In the genomic region with DNA sequence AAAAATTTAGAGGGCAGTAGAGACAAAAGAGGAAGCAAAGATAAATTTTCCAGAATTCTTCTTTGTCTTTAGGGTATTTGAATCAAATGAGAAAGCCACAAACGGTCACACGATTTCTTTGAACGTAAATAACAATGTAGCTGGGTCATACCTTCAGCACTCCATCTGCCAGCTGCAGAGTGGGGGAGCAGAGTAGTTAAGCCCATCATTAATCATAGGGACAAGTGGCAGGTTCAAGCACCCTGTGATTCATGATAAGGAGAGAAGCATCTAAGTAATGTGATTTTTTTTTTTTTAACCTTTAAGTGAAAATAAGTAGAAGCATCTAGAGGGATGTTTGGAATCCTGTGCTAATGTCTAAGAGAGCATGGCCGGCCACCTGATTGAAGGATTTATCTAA, we compare ENCODE assay signal across 26 mouse cellular contexts.
"Had no signal": no experiment of that assay in that cellular context is flagged by ENCODE, and none has a peak within 500 bp of the region (broad histone marks: within the 10 kb centered on the region; RNA-seq: fewer than 3 reads in every experiment).

No protein-coding gene starts in this region.

- H3K27me3 ChIP-seq: limb, embryonic 12.5 days; limb, embryonic 15.5 days; midbrain, embryonic 13.5 days; neural tube, embryonic 12.5 days; neural tube, embryonic 15.5 days had no signal

- ATAC-seq: liver, postnatal 0 days; lung, postnatal 0 days; midbrain, embryonic 13.5 days; midbrain, embryonic 16.5 days had no signal

- H3K9me3 ChIP-seq: limb, embryonic 12.5 days; limb, embryonic 15.5 days; midbrain, embryonic 10.5 days; midbrain, embryonic 13.5 days; neural tube, embryonic 12.5 days; neural tube, embryonic 15.5 days had no signal

- H3K9ac ChIP-seq: limb, embryonic 12.5 days; limb, embryonic 15.5 days; liver, embryonic 14.5 days; liver, postnatal 0 days; lung, embryonic 14.5 days; midbrain, embryonic 13.5 days; neural tube, embryonic 12.5 days; neural tube, embryonic 15.5 days had no signal

- H3K4me3 ChIP-seq: left cerebral cortex, adult 2 months; limb, embryonic 12.5 days; limb, embryonic 15.5 days; midbrain, embryonic 10.5 days; midbrain, embryonic 13.5 days; myocyte; neural tube, embryonic 12.5 days; neural tube, embryonic 15.5 days had no signal

- DNase-seq: kidney, postnatal 10 days; kidney, postnatal 36 days; layer of hippocampus, postnatal 36 days; left cerebral cortex, postnatal 4 days; liver, postnatal 0 days; lung, embryonic 14.5 days; right cerebral cortex, adult 18-20 months; right cerebral cortex, postnatal 14 days; right cerebral cortex, postnatal 4 days; thymus, adult 2 months; thymus, postnatal 14 days; thymus, postnatal 4 days had no signal

- H3K4me2 ChIP-seq: limb, embryonic 12.5 days; limb, embryonic 15.5 days; liver, embryonic 11.5 days; lung, embryonic 14.5 days; midbrain, embryonic 13.5 days; neural tube, embryonic 12.5 days; neural tube, embryonic 15.5 days had no signal

- H3K27ac ChIP-seq: left cerebral cortex, adult 2 months; limb, embryonic 12.5 days; limb, embryonic 15.5 days; liver, embryonic 14.5 days; macrophage; midbrain, embryonic 10.5 days; midbrain, embryonic 13.5 days; neural tube, embryonic 12.5 days; neural tube, embryonic 15.5 days; stomach, postnatal 0 days had no signal

- H3K4me1 ChIP-seq: limb, embryonic 12.5 days; limb, embryonic 15.5 days; midbrain, embryonic 10.5 days; midbrain, embryonic 13.5 days; neural tube, embryonic 12.5 days; neural tube, embryonic 15.5 days had no signal

- H3K36me3 ChIP-seq: limb, embryonic 12.5 days; limb, embryonic 15.5 days; midbrain, embryonic 10.5 days; midbrain, embryonic 13.5 days; neural tube, embryonic 12.5 days; neural tube, embryonic 15.5 days had no signal
